Mouse (Mus musculus): ENCODE measurements around the gene Mustn1. TPM values are rescaled to one million over a fixed set of nuclear protein-coding genes. Genes with fewer than 3 reads are reported as not detected.

Mustn1 gene
- 1.9 and 2.6 TPM in 2 replicates for polyA plus RNA-seq (2015; fragmentation: Nextera tagmentation; extraction: Ambion mirVana)

- H3K27ac ChIP-seq (replicated peaks), result 0 out of 2 replicates have a peak within 1 kb of the TSS, but pooled peaks have one; percentile 49
- peaks cover 15% of the 10 kb centered on the region for H3K36me3 ChIP-seq
- no peak within 1 kb of the TSS for H3K4me3 ChIP-seq
- H3K27me3 ChIP-seq, result no peaks in the 10 kb centered on the region
- 74% methylated on average over 11 of the region's 11 CpGs for WGBS
- H3K4me2 ChIP-seq, result no peak within 1 kb of the TSS
- no peak within 1 kb of the TSS for H3K9ac ChIP-seq
- H3K9me3 ChIP-seq, result no peaks in the 10 kb centered on the region
- H3K4me1 ChIP-seq (replicated peaks), result no peaks in the 10 kb centered on the region
- no peak for ATAC-seq (ENCODE audit: low read depth)
Observed at GRCm38 (mm10) chr14:30878958-30879571, at the start of gene Mustn1. TSS of gene Mustn1 (plus strand) at chr14:30879200.

DNA sequence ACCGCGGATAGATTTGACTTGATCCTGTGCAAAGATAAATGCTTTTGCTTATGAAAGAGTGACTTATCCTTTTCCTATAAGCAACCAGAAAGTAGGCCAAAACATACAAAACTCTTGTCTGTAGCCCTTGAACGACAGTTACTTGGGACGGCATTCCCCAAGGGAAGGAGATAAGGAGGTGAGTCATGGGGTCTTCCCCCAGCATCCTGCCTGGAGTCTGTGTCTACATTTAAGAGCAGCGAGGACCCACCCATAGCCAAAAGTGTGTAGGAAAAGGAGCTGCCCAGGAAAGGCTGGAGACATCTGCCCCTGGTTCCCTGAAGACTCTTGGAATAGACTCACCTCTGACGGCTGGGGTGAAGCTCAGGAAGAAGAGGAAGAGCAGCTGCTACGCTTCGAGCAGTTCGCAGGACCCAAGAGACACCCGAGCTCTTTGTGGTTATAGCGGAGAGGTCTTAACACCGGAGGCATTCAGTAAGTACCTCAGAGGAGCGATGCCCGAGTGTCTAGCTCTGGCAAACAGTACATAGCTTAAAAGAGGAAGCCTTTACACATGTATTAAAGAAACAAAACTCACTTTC lies 41.5 kb upstream of the Mustn1 start:
- Histone ChIP-seq H3K27ac (replicated peaks) (no peak overlapping the region), H3K9ac (no peak overlapping the region), H3K4me2 (no peak overlapping the region), H3K4me3 (no peak overlapping the region), H3K27me3 (no peaks in the 10 kb centered on the region), H3K36me3 (peaks cover 9% of the 10 kb centered on the region), H3K9me3 (no peaks in the 10 kb centered on the region), H3K4me1 (replicated peaks) (no peaks in the 10 kb centered on the region)
- WGBS, result 89% methylated on average over 14 of the region's 14 CpGs
- no peak for ATAC-seq (ENCODE audit: low read depth)

DNA sequence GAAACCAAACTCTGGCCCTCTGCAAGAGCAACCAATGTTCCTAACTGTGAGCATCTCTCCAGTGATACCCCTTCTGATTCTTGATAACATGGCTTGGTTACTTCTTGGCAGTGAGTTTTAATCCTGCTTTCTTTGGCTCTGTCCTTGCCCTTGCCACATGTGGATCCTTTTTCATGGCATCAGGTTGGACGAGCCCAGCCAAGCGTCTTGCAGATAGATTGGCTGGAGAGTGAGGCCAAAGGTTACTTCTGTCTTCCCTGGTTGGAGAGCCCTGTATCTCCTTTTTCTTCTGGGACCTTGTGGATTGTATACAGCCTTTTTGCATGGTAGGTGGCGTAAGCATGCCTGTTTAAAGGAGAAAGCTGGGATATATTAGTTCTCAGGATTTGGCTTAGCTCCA lies 35.3 kb upstream of the Mustn1 start:
- H3K9ac ChIP-seq, result no peak overlapping the region
- no peak overlapping the region for H3K4me3 ChIP-seq
- H3K27me3 ChIP-seq, result no peaks in the 10 kb centered on the region
- H3K4me2 ChIP-seq, result no peak overlapping the region
- H3K36me3 ChIP-seq, result peaks cover 4% of the 10 kb centered on the region; the same call in 1 of the 2 replicates
- no peaks in the 10 kb centered on the region for H3K9me3 ChIP-seq
- H3K27ac ChIP-seq (replicated peaks), result no peak overlapping the region
- WGBS, result 92% methylated on average over 3 of the region's 3 CpGs
- H3K4me1 ChIP-seq (replicated peaks), result no peaks in the 10 kb centered on the region
- ATAC-seq (ENCODE audit: low read depth), result no peak

GRCm38 (mm10) chr14:30850504-30850903 lies 28.5 kb upstream of the Mustn1 start:
- no peak overlapping the region for H3K4me3 ChIP-seq
- peaks cover 4% of the 10 kb centered on the region; the same call in 1 of the 2 replicates for H3K36me3 ChIP-seq
- no peak overlapping the region for H3K9ac ChIP-seq
- H3K4me2 ChIP-seq, result no peak overlapping the region
- WGBS, result 78% methylated on average over 5 of the region's 5 CpGs
- H3K27ac ChIP-seq (replicated peaks), result no peak overlapping the region
- H3K4me1 ChIP-seq (replicated peaks), result no peaks in the 10 kb centered on the region
- ATAC-seq (ENCODE audit: low read depth), result no peak
- no peaks in the 10 kb centered on the region for H3K27me3 ChIP-seq
- H3K9me3 ChIP-seq, result no peaks in the 10 kb centered on the region

DNA sequence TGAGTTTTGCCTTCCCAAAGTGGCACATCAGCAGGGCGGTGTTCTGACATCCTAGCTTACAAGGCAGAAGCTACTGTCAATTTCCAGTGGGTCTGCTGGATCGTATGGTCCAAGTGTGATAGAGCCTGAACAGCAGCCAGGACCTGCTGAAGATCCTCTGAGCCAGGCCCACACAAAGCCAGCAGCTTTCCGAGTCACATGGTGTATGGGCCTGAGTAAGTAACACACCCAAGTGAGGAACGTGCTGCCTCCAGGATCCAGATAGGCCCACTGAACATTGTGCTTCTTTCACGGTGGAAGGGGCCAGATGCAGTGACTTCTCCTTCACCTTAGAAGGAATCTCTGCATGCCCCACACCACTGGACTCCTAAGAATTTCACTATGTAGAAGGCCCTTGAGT lies 26.7 kb upstream of the Mustn1 start:
- H3K27ac ChIP-seq (replicated peaks), result no peak overlapping the region
- no peaks in the 10 kb centered on the region for H3K4me1 ChIP-seq (replicated peaks)
- no peak overlapping the region for H3K4me3 ChIP-seq
- no peaks in the 10 kb centered on the region for H3K9me3 ChIP-seq
- 91% methylated on average over 5 of the region's 5 CpGs for WGBS
- no peak overlapping the region for H3K9ac ChIP-seq
- no peaks in the 10 kb centered on the region for H3K36me3 ChIP-seq
- H3K27me3 ChIP-seq, result no peaks in the 10 kb centered on the region
- ATAC-seq (ENCODE audit: low read depth), result no peak
- H3K4me2 ChIP-seq, result no peak overlapping the region

DNA sequence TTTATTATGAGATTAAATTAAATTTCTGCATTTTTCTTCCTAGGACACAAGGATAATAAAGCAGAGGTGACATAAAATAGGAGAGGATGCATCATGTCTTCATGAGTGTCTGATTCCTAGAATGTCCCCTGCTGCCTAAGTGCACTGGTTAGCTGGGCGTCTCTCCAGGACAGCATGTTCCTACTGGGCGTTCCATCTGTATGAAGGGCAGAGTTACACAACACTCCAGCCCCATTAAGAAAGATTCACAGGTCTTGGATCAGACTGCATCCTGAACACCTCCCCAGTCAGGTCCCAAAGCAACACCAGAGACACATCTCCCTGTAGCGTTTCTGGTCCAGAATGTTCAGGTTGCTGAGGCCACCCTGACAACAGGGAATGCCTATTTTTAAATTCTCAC lies 23.7 kb upstream of the Mustn1 start:
- no peaks in the 10 kb centered on the region for H3K36me3 ChIP-seq
- no peak overlapping the region for H3K4me3 ChIP-seq
- no peak overlapping the region for H3K4me2 ChIP-seq
- ATAC-seq (ENCODE audit: low read depth), result no peak
- no peaks in the 10 kb centered on the region for H3K4me1 ChIP-seq (replicated peaks)
- 97% methylated on average over 3 of the region's 3 CpGs for WGBS
- no peaks in the 10 kb centered on the region for H3K27me3 ChIP-seq
- H3K9ac ChIP-seq, result no peak overlapping the region
- H3K27ac ChIP-seq (replicated peaks), result no peak overlapping the region
- H3K9me3 ChIP-seq, result no peaks in the 10 kb centered on the region

GRCm38 (mm10) chr14:30856885-30857507 lies 22.0 kb upstream of the Mustn1 start:
- no peaks in the 10 kb centered on the region for H3K4me1 ChIP-seq (replicated peaks)
- H3K27me3 ChIP-seq, result no peaks in the 10 kb centered on the region
- no peaks in the 10 kb centered on the region for H3K36me3 ChIP-seq
- H3K9ac ChIP-seq, result no peak overlapping the region
- H3K4me2 ChIP-seq, result no peak overlapping the region
- no peak overlapping the region for H3K4me3 ChIP-seq
- no peak overlapping the region for H3K27ac ChIP-seq (replicated peaks)
- no peak for ATAC-seq (ENCODE audit: low read depth)
- H3K9me3 ChIP-seq, result no peaks in the 10 kb centered on the region
- WGBS, result 92% methylated on average over 10 of the region's 10 CpGs

DNA sequence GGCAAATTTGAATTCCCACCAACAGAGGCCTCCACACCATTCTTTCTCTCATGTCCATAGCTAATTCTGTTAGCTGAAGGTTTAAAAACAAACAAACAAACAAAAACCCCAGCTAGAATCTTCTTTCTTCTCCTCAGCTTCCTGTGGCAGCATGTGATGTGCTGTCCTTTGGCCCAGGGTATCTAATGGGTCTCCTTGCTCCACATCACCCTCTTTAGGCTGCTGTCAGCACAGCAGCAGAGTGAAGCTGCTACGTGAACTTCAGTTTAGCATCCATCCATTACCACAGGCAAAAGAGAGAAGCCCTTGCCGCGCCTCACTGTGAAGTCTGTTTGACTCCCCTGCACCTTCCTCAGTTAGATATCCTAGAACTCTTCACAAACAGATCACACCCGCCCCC lies 21.0 kb upstream of the Mustn1 start:
- Histone ChIP-seq H3K4me3 (no peak overlapping the region), H3K27me3 (no peaks in the 10 kb centered on the region), H3K9ac (no peak overlapping the region), H3K4me2 (no peak overlapping the region), H3K36me3 (no peaks in the 10 kb centered on the region), H3K4me1 (replicated peaks) (no peaks in the 10 kb centered on the region), H3K9me3 (no peaks in the 10 kb centered on the region), H3K27ac (replicated peaks) (no peak overlapping the region)
- ATAC-seq (ENCODE audit: low read depth), result no peak
- WGBS, result 84% methylated on average over 4 of the region's 4 CpGs

- H3K4me1 ChIP-seq (replicated peaks), result no peaks in the 10 kb centered on the region
- no peak overlapping the region for H3K27ac ChIP-seq (replicated peaks)
- no peak overlapping the region for H3K4me2 ChIP-seq
- WGBS, result 81% methylated on average over 16 of the region's 16 CpGs
- H3K4me3 ChIP-seq, result no peak overlapping the region
- H3K36me3 ChIP-seq, result peaks cover 12% of the 10 kb centered on the region; the same call in 1 of the 2 replicates
- no peak for ATAC-seq (ENCODE audit: low read depth)
- H3K9me3 ChIP-seq, result no peaks in the 10 kb centered on the region
- no peak overlapping the region for H3K9ac ChIP-seq
- no peaks in the 10 kb centered on the region for H3K27me3 ChIP-seq
Observed at GRCm38 (mm10) chr14:30861421-30862125, 17.4 kb upstream of the Mustn1 start.

DNA sequence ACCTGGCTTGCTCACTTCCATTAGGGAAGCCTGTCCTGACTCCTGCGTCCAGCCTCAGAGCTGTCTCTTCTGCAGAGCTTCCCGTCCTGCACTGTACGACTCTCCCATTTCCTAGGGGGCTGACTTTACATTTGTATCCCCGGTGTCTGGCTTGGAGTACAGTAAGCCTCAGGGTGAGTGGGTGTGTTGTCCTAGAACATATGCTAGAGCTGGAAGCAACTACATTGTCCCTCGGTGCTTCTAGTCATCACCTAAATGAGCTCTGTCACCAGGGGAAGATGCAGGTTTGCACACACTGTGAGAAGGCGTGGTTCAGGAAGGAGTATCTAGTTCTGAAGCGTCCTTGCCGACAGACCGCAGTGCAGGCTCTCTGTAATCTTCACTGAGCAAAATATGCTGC lies 16.6 kb upstream of the Mustn1 start:
- no peak overlapping the region for H3K4me3 ChIP-seq
- H3K4me2 ChIP-seq, result no peak overlapping the region
- ATAC-seq (ENCODE audit: low read depth), result no peak
- no peaks in the 10 kb centered on the region for H3K9me3 ChIP-seq
- H3K9ac ChIP-seq, result no peak overlapping the region
- 91% methylated on average over 9 of the region's 9 CpGs for WGBS
- no peaks in the 10 kb centered on the region for H3K4me1 ChIP-seq (replicated peaks)
- no peaks in the 10 kb centered on the region for H3K27me3 ChIP-seq
- H3K27ac ChIP-seq (replicated peaks), result no peak overlapping the region
- peaks cover 16% of the 10 kb centered on the region for H3K36me3 ChIP-seq

GRCm38 (mm10) chr14:30865311-30865710 lies 13.7 kb upstream of the Mustn1 start:
- Histone ChIP-seq H3K4me3 (no peak overlapping the region), H3K27ac (replicated peaks) (no peak overlapping the region), H3K4me1 (replicated peaks) (no peaks in the 10 kb centered on the region), H3K27me3 (no peaks in the 10 kb centered on the region), H3K9ac (no peak overlapping the region), H3K4me2 (no peak overlapping the region), H3K36me3 (peaks cover 22% of the 10 kb centered on the region), H3K9me3 (no peaks in the 10 kb centered on the region)
- ATAC-seq (ENCODE audit: low read depth), result no peak
- 72% methylated on average over 3 of the region's 3 CpGs for WGBS

GRCm38 (mm10) chr14:30867042-30867441 lies 12.0 kb upstream of the Mustn1 start:
- peaks cover 22% of the 10 kb centered on the region for H3K36me3 ChIP-seq
- no peak for ATAC-seq (ENCODE audit: low read depth)
- WGBS, result 35% methylated on average over 5 of the region's 5 CpGs
- no peaks in the 10 kb centered on the region for H3K27me3 ChIP-seq
- H3K9ac ChIP-seq, result no peak overlapping the region
- H3K9me3 ChIP-seq, result no peaks in the 10 kb centered on the region
- no peak overlapping the region for H3K4me2 ChIP-seq
- no peaks in the 10 kb centered on the region for H3K4me1 ChIP-seq (replicated peaks)
- no peak overlapping the region for H3K27ac ChIP-seq (replicated peaks)
- no peak overlapping the region for H3K4me3 ChIP-seq
